Mouse (Mus musculus) layer of hippocampus, adult 6 months (tissue): Measurements from ENCODE around the gene Cldnd2. TPM values are rescaled to one million over a fixed set of nuclear protein-coding genes. Genes with fewer than 3 reads are reported as not detected.

ENCODE experiments used
- long read RNA-seq, 2 experiments: library from polyadenylated mRNA; unstranded; transcript quantifications; one replicate each; pipeline ENCODE4 v2.0.0; 2019 to 2020
- microRNA-seq: library from miRNA; unstranded; fragments of <30 nt; microRNA quantifications from one replicate; pipeline ENCODE4 v1.2.0, GENCODE M21; 2020
- polyA plus RNA-seq: library from polyadenylated mRNA; unstranded; fragments of <200 nt; fragmentation: Nextera tagmentation; gene quantifications from 2 replicates; pipeline ENCODE4 v1.2.3, GENCODE M21; 2021

Gene Cldnd2
- not detected in 2 replicates for polyA plus RNA-seq
- long read RNA-seq, experiment 1 = 0 reads
- long read RNA-seq, experiment 2 = 0 reads

GRCm38 (mm10) chr7:43440482-43440881, at the start of gene Cldnd2:
Cldnd2 (plus strand) TSS chr7:43440782.

DNA sequence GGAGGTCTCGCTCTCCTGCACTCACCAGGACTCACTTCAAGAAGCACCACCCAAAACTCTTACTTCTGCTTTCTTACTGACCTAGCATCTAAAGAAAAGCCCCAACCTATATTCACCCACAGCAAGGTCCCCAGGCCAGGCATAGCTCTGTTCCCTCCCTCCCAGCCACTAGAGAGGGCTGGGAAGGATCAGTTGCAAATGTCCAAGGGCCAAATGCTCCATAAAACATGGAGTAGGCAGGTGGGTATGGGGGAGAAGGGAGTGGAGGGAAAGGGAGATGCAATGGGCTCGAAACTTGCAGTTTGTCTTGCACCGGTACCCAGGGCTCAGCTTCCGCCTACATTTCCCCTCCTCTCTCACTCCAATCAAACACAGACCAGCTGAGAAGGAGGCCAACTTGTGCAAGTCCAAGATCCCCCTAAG, 32.4 kb upstream of the Cldnd2 start, which contains the start of gene Siglecg:
TSS of gene Siglecg (plus strand) at position 74 of the 423 bp plus-strand sequence.

DNA sequence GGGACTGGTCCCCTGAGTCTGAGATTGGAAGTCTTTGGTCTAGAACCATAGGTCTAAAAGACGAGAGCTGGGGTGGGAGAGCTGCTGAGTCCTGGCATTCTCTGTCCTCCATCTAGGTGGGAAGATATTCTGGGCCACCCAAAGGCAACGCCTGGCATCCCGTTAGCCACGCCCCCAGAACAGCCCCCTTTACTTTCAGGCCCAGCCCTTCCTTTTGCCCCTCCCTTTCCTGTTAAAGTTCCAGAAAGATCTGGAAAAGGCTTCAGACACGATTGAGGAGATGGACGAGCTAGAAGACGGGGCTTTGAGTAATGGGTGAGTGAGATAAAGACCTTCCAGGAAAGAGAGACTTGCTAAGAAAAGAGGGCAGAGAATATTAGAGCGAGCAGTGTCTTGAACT, 13.2 kb upstream of the Cldnd2 start, which contains the start of gene Lim2:
TSS of gene Lim2 (plus strand) at position 265 of the 400 bp plus-strand sequence.

DNA sequence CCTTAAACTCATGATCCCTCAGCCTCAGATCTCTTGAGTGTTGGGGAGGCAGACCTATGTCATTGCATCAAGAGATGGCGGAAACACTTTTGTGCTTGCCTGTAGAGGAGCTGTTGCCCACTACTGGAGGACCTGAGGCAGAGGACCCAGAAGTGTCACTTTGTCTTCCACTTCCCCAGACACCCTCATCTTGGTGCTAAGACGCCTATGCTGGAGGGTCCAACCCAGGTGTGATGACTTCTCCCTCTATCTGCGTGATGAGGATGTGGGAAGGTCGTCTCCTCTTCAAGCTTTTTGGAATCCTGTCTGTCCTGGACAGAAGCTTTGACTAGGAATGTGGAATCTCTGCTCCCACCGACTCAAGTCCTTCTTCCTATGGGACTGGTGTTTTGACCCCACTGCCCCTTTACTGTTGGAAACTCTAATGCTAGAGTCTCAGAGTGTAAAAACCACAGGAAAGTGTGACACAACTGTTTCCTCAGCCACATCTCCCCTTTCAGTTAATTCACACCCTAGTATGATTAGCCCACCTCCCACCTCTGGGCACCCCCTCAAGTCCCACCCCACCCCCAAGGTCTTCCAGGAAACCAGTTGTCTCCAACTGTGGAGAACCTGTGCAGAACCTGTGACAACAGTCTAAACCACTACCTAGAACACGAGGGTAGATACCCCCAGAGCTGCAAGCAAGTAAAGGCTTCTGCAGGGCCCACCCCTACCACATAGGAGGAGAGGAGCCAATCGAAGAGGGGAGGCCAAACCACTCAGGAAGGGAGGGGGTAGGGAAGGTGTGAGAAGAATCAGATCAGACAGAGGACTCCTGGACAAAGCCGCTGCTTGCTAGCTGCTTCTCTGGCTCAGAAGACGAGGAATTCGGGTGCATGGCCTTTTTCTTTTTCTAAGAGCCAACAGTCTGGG, 4.0 kb upstream of the Cldnd2 start, which contains the start of gene Nkg7:
TSS of gene Nkg7 (plus strand) at position 733 of the 915 bp plus-strand sequence.

GRCm38 (mm10) chr7:43443917-43444293, 3.3 kb downstream of the Cldnd2 start, which contains the start of the genes Etfb and Gm45233:
Etfb (plus strand) TSS chr7:43444083.
Gm45233 (plus strand) TSS chr7:43444128.

GRCm38 (mm10) chr7:43462851-43463250, 22.3 kb downstream of the Cldnd2 start, which contains the start of gene Vsig10l:
Vsig10l (plus strand) TSS chr7:43463151.

GRCm38 (mm10) chr7:43489631-43490125, 49.1 kb downstream of the Cldnd2 start, which contains the start of gene Iglon5:
Iglon5 (minus strand) TSS chr7:43490075.

Small RNA genes lying within 50 kb of the gene (microRNA-seq; reads per million reads assigned to microRNA genes)
- gene Mir7051 = 1.3 reads per million

Other genes starting within 250 kb of the Cldnd2 start
- gene Zfp715, start 127.5 kb upstream of the Cldnd2 start, polyA plus RNA-seq = 4.5 and 7.9 TPM in 2 replicates
- gene Siglecf, start 89.4 kb upstream of the Cldnd2 start, polyA plus RNA-seq = 0.54 and 0.90 TPM in 2 replicates
- gene Siglecg, start 32.6 kb upstream of the Cldnd2 start, polyA plus RNA-seq = 0.05 TPM in 1 of 2 replicates, not detected in the other
- not detected in 2 replicates for gene Lim2, start 13.1 kb upstream of the Cldnd2 start, polyA plus RNA-seq
- 0.92 TPM in 1 of 2 replicates, not detected in the other for gene Nkg7, start 3.7 kb upstream of the Cldnd2 start, polyA plus RNA-seq
- gene Etfb, start 3.3 kb downstream of the Cldnd2 start, polyA plus RNA-seq = 219 and 291 TPM in 2 replicates
- gene Gm45233, start 3.3 kb downstream of the Cldnd2 start, polyA plus RNA-seq = 0.33 and 0.38 TPM in 2 replicates
- 1.4 and 1.5 TPM in 2 replicates for gene Vsig10l, start 22.4 kb downstream of the Cldnd2 start, polyA plus RNA-seq
- gene Iglon5, start 49.3 kb downstream of the Cldnd2 start, polyA plus RNA-seq = 1.6 TPM in 2 replicates
- not detected in 2 replicates for gene 4931406B18Rik, start 65.2 kb downstream of the Cldnd2 start, polyA plus RNA-seq
- 4.6 and 7.2 TPM in 2 replicates for gene Cd33, start 103.6 kb downstream of the Cldnd2 start, polyA plus RNA-seq
- 1.4 and 1.5 TPM in 2 replicates for gene Zfp658, start 121.5 kb downstream of the Cldnd2 start, polyA plus RNA-seq
- gene Zfp719, start 138.8 kb downstream of the Cldnd2 start, polyA plus RNA-seq = 6.2 and 7.4 TPM in 2 replicates
- gene Zfp819, start 166.4 kb downstream of the Cldnd2 start, polyA plus RNA-seq = 0.13 and 0.19 TPM in 2 replicates
- 0.09 TPM in 1 of 2 replicates, not detected in the other for gene Ceacam18, start 193.9 kb downstream of the Cldnd2 start, polyA plus RNA-seq
- 0.36 and 0.55 TPM in 2 replicates for gene Siglece, start 219.4 kb downstream of the Cldnd2 start, polyA plus RNA-seq
- gene Ctu1, start 231.2 kb downstream of the Cldnd2 start, polyA plus RNA-seq = 7.8 and 8.8 TPM in 2 replicates
- gene Klk14, start 249.6 kb downstream of the Cldnd2 start, polyA plus RNA-seq = not detected in 2 replicates